Mouse (Mus musculus) cortical plate, adult 2 months (tissue): ENCODE data around the gene Tamm41. TPM values are rescaled to one million over a fixed set of nuclear protein-coding genes. Genes with fewer than 3 reads are reported as not detected.

Experiments used
- H3K27ac ChIP-seq: fragments of 200-500 bp; 2 replicates; pipeline ENCODE4 v1.5.1; 2012; ENCODE audit warnings: low read length, control low read depth, inconsistent platforms; ENCODE audit not compliant: insufficient read depth
- H3K4me1 ChIP-seq: fragments of 200-500 bp; 2 replicates; pipeline ENCODE4 v1.6.1; 2011; ENCODE audit warnings: low read length; ENCODE audit not compliant: control insufficient read depth, insufficient read depth
- H3K4me3 ChIP-seq: fragments of 200-500 bp; 2 replicates; pipeline ENCODE4 v1.5.1; 2011; ENCODE audit warnings: mild to moderate bottlenecking, low read length, control low read depth; ENCODE audit not compliant: insufficient read depth
- CTCF ChIP-seq: fragments of 200-500 bp; IDR thresholded peaks from 2 replicates; pipeline ENCODE4 v1.5.1; 2011; ENCODE audit warnings: mild to moderate bottlenecking, control low read depth, low read length; ENCODE audit not compliant: insufficient read depth; ENCODE audit errors: extremely low read depth
- POLR2A ChIP-seq: fragments of 200-500 bp; IDR thresholded peaks from 2 replicates; pipeline ENCODE4 v1.6.1; 2011; ENCODE audit warnings: mild to moderate bottlenecking, low read length, control low read depth; ENCODE audit not compliant: insufficient read depth; ENCODE audit errors: extremely low read depth
- polyA plus RNA-seq: library from polyadenylated mRNA; depleted of rRNA; stranded (reverse); fragments of >200 nt; gene quantifications from 2 replicates; pipeline ENCODE4 v1.2.3, GENCODE M21; 2012

Gene Tamm41
- polyA plus RNA-seq, 1 experiment: 18.4 TPM

- Histone ChIP-seq H3K4me3 (no peak overlapping the region), H3K4me1 (peaks cover 2% of the 10 kb centered on the region; the same call in 1 of the 2 replicates), H3K27ac (no peak overlapping the region)
- TF ChIP-seq CTCF (0 out of 2 replicates have a peak, but pooled peaks have one; percentile 17), POLR2A (no peak)
Measured at GRCm38 (mm10) chr6:115029248-115029647, 8.4 kb downstream of the Tamm41 start.

- peaks cover 2% of the 10 kb centered on the region; the same call in 1 of the 2 replicates for H3K4me1 ChIP-seq
- no peak overlapping the region for H3K4me3 ChIP-seq
- no peak for TF ChIP-seq CTCF
- no peak for TF ChIP-seq POLR2A
- no peak overlapping the region for H3K27ac ChIP-seq
Measured at GRCm38 (mm10) chr6:115027485-115027992, 10.1 kb downstream of the Tamm41 start.

- H3K4me3 ChIP-seq: no peak overlapping the region
- no peak for TF ChIP-seq POLR2A
- TF ChIP-seq CTCF: no peak
- H3K27ac ChIP-seq: no peak overlapping the region
- H3K4me1 ChIP-seq: peaks cover 2% of the 10 kb centered on the region; the same call in 1 of the 2 replicates
Measured at GRCm38 (mm10) chr6:115022876-115023275, 14.8 kb downstream of the Tamm41 start.

GRCm38 (mm10) chr6:115015461-115015860 is 22.2 kb downstream of the Tamm41 start:
- Histone ChIP-seq H3K4me1 (no peaks in the 10 kb centered on the region), H3K27ac (no peak overlapping the region), H3K4me3 (no peak overlapping the region)
- TF ChIP-seq POLR2A: no peak
- no peak for TF ChIP-seq CTCF

GRCm38 (mm10) chr6:115013574-115013973 is 24.1 kb downstream of the Tamm41 start:
- no peak for TF ChIP-seq CTCF
- no peak for TF ChIP-seq POLR2A
- Histone ChIP-seq H3K4me3 (no peak overlapping the region), H3K27ac (no peak overlapping the region), H3K4me1 (no peaks in the 10 kb centered on the region)

- no peaks in the 10 kb centered on the region for H3K4me1 ChIP-seq
- no peak overlapping the region for H3K27ac ChIP-seq
- TF ChIP-seq POLR2A: no peak
- TF ChIP-seq CTCF: no peak
- H3K4me3 ChIP-seq: no peak overlapping the region
Measured at GRCm38 (mm10) chr6:115011792-115012191, 25.9 kb downstream of the Tamm41 start.

- Histone ChIP-seq H3K27ac (no peak overlapping the region), H3K4me3 (no peak overlapping the region), H3K4me1 (no peaks in the 10 kb centered on the region)
- no peak for TF ChIP-seq POLR2A
- no peak for TF ChIP-seq CTCF
Measured at GRCm38 (mm10) chr6:115010815-115011214, 26.9 kb downstream of the Tamm41 start.

- no peaks in the 10 kb centered on the region for H3K4me1 ChIP-seq
- H3K4me3 ChIP-seq: no peak overlapping the region
- no peak for TF ChIP-seq POLR2A
- TF ChIP-seq CTCF: no peak
- H3K27ac ChIP-seq: no peak overlapping the region
Measured at GRCm38 (mm10) chr6:115010304-115010703, 27.4 kb downstream of the Tamm41 start.

- TF ChIP-seq CTCF (peak; percentile 84), POLR2A (no peak)
- no peak overlapping the region for H3K4me3 ChIP-seq
- H3K4me1 ChIP-seq: 0 out of 2 replicates have a peak, but pooled peaks cover 1% of the 10 kb centered on the region
- H3K27ac ChIP-seq: no peak overlapping the region
Measured at GRCm38 (mm10) chr6:115007728-115008127, 29.9 kb downstream of the Tamm41 start.

GRCm38 (mm10) chr6:115006948-115007347 is 30.7 kb downstream of the Tamm41 start:
- H3K4me3 ChIP-seq: no peak overlapping the region
- TF ChIP-seq CTCF (no peak), POLR2A (no peak)
- 0 out of 2 replicates have a peak, but pooled peaks cover 1% of the 10 kb centered on the region for H3K4me1 ChIP-seq
- no peak overlapping the region for H3K27ac ChIP-seq
